Mouse (Mus musculus): ENCODE measurements at regions not wholly inside any gene's neighbourhood (a gene's known extent, or its start where the extent isn't known, plus 50 kb on each side); places are given as distances from the start of the nearest gene placed in this dataset.

DNA sequence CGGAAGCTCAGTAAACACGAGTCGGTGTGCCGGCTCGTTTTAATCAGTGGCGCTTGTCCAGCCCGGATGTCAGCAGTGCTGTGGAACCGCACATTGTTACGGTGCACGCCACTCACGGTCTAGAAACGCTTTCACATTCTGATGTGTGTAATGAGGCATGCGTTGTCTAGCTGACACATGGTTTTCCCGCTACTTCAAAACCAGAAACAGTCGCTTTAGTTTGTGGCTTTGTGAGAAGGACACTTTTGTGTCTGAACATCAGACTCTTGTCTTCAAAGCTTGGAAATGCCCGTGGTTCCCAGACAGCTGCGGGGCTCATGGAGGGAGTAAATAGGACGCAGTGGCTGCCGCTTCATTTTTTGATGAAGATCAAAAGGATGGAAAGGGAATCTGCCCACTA, 77.0 kb upstream of the Lgr5 start:
- WGBS (ENCODE audit: insufficient replicate concordance) = 78% methylated on average over 19 of the region's 19 CpGs
- H3K27ac ChIP-seq = no peak overlapping the region
- H3K4me2 ChIP-seq = no peak overlapping the region
- no peak overlapping the region for H3K9ac ChIP-seq
- no peaks in the 10 kb centered on the region for H3K9me3 ChIP-seq (replicated peaks)
- H3K27me3 ChIP-seq (replicated peaks) = no peaks in the 10 kb centered on the region
- no peak for ATAC-seq
- H3K36me3 ChIP-seq = no peaks in the 10 kb centered on the region
- no peak overlapping the region for H3K4me3 ChIP-seq
- H3K4me1 ChIP-seq = no peaks in the 10 kb centered on the region

DNA sequence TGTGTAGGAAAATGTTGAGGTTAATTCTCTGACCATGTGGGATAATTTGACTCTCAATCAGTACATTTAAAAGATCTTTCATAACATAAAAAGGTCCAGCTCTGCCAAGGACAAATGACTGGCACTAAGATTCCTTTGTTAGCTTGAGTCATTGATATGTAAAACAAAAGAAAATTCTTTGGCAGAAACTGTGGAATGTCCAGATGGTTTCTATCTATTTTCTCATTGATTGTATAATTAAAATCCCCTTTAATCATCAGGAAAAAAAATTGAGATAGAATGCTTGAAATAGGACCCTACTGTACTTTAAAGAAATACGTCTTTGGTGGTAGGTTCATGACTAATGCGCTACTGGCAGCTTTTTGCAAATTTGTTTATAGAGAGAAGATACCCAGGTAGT, 89.1 kb upstream of the Lgr5 start:
- no peak overlapping the region for H3K27ac ChIP-seq
- ATAC-seq = no peak
- H3K36me3 ChIP-seq = no peaks in the 10 kb centered on the region
- no peaks in the 10 kb centered on the region for H3K27me3 ChIP-seq (replicated peaks)
- no peaks in the 10 kb centered on the region for H3K4me1 ChIP-seq
- H3K9me3 ChIP-seq (replicated peaks) = no peaks in the 10 kb centered on the region
- 73% methylated on average over 2 of the region's 2 CpGs for WGBS (ENCODE audit: insufficient replicate concordance)
- H3K9ac ChIP-seq = no peak overlapping the region
- H3K4me2 ChIP-seq = no peak overlapping the region
- H3K4me3 ChIP-seq = no peak overlapping the region

DNA sequence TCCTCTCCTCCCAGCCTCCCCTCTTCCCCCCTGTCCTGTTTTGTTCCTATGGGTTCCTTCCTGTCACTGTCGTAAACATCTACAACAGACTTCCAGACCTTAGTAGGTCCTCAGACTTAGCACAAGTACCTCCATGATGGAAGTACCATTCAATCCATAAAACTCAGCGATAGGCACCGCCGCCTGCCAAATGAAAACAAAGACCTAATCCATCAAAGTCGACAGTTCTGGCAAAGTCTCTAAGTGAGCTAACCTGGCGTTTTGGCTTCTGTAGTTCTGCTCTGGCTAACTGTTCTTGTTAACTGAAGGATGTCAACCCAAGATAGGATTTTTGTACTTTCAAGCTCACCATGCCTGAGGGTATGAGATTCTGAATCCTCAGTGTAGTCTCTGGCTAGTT, 93.5 kb upstream of the Lgr5 start:
- H3K4me3 ChIP-seq = no peak overlapping the region
- no peak overlapping the region for H3K9ac ChIP-seq
- 63% methylated on average over 6 of the region's 6 CpGs for WGBS (ENCODE audit: insufficient replicate concordance)
- no peaks in the 10 kb centered on the region for H3K4me1 ChIP-seq
- no peak overlapping the region for H3K4me2 ChIP-seq
- H3K9me3 ChIP-seq (replicated peaks) = no peaks in the 10 kb centered on the region
- no peak for ATAC-seq
- H3K27ac ChIP-seq = no peak overlapping the region
- H3K36me3 ChIP-seq = no peaks in the 10 kb centered on the region
- no peaks in the 10 kb centered on the region for H3K27me3 ChIP-seq (replicated peaks)

DNA sequence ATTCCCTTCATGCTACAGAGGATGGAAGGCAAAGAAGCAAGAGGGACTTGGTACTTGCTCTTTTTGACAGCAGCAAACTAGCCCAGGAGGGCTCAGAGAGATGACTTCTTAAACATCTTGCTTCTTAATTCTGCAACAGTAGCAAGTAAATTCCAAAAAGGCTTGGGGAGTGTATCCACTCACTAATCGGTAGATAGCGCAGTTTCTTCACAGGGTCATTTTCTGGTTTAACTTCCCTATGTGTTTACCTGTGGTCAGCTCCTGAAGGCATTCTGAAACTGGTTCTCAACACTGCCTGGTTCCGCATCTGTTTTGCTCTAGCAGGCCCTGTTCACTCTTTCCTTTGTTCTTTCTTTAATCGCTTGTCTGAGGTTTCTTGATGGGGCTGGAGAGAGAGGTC, 104.4 kb upstream of the Lgr5 start:
- no peak overlapping the region for H3K9ac ChIP-seq
- no peak overlapping the region for H3K27ac ChIP-seq

DNA sequence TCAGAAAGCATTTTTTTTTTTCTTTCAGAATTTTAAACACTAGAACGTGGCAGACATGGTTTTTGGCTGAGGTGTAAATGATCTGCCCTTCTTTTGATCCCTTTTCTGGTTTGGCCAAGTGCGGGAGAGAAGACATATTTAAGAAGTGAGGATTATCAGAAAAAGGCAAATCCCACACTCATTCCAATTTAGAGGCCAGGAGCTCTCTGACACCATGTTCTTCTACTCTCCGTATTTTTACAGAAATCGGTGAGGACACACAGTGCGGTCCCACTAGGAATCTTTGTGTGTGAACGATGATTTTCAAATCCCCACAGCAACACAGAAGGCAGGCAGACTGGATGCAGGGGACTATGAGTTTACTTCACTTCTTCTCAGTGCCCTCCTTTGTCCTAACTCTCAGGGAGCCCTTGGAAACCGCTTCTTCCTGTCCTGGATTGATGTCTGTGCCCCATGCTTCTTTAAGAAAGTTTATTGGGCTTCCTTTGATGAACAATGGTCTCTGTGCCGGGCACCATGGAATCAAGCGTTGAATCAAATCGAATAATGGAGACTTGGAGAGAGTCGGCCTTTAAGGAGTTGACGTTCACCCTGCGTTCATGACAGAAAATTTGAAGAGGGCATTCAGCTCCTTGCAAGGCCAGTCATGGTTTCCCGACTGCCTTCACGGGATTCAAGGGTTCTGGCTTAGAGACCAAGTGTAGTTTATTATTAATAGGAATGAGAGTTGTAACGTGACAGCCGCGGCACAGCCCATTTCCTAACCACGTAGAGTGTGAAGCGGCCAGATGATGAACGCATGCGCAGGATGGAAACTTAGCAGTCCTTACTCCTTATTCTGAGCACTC, 106.6 kb upstream of the Lgr5 start:
- Histone ChIP-seq H3K4me1 (no peaks in the 10 kb centered on the region), H3K4me2 (no peak overlapping the region), H3K9me3 (replicated peaks) (no peaks in the 10 kb centered on the region), H3K9ac (no peak overlapping the region), H3K36me3 (no peaks in the 10 kb centered on the region), H3K27ac (no peak overlapping the region), H3K4me3 (no peak overlapping the region), H3K27me3 (replicated peaks) (no peaks in the 10 kb centered on the region)
- no peak for ATAC-seq
- WGBS (ENCODE audit: insufficient replicate concordance) = 84% methylated on average over 22 of the region's 22 CpGs

More for the DNA sequence above, 104.4 kb upstream of the Lgr5 start:
- Histone ChIP-seq H3K4me2 (no peak overlapping the region), H3K36me3 (no peaks in the 10 kb centered on the region), H3K4me1 (no peaks in the 10 kb centered on the region), H3K9me3 (replicated peaks) (no peaks in the 10 kb centered on the region), H3K4me3 (no peak overlapping the region), H3K27me3 (replicated peaks) (no peaks in the 10 kb centered on the region)
- no peak for ATAC-seq
- 76% methylated on average over 4 of the region's 4 CpGs for WGBS (ENCODE audit: insufficient replicate concordance)

DNA sequence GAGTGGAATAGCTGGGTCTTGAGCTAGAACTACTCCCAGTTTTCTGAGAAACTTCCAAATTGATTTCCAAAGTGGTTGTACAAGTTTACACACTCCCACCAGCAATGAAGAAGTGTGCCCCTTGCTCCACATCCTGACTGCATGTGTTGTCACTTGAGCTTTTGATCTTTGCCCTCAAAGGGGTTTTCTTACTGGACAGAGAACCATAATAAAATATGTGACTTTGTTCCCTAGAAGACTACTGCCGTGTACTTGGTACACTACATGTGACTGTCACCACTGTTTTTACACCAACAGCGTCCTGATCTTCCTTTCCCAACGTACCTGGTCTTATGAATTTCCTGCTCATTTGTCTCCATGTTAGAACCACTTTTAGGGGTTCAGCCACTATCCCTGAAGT, 114.3 kb upstream of the Tspan8 start:
- Histone ChIP-seq H3K9ac (no peak overlapping the region), H3K27ac (no peak overlapping the region), H3K36me3 (no peaks in the 10 kb centered on the region), H3K4me1 (no peaks in the 10 kb centered on the region), H3K4me3 (no peak overlapping the region), H3K4me2 (no peak overlapping the region), H3K27me3 (replicated peaks) (no peaks in the 10 kb centered on the region), H3K9me3 (replicated peaks) (no peaks in the 10 kb centered on the region)
- no peak for ATAC-seq
- 64% methylated on average over 3 of the region's 3 CpGs for WGBS (ENCODE audit: insufficient replicate concordance)

DNA sequence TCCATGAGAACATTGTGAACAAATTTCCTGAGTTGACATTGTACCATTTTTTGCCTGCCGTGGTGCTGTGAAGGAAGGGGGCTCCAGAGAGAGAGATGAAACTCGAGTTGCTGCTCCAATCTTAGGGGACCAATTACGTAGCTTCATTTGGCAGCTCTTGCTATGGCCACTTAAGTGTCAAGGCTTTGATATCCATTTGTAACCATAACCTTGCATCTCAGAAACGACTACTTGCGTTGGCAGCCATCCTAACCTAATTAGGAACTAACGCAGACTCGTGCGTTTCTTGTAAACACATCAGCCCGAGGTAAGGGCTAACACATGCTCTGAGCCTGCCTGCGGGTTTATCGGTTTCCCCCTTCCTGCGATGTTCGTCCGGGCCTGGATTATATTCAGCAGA, 108.0 kb upstream of the Tspan8 start:
- H3K4me3 ChIP-seq = no peak overlapping the region
- H3K9me3 ChIP-seq (replicated peaks) = no peaks in the 10 kb centered on the region
- H3K9ac ChIP-seq = no peak overlapping the region
- H3K4me2 ChIP-seq = no peak overlapping the region
- no peak overlapping the region for H3K27ac ChIP-seq
- ATAC-seq = no peak
- no peaks in the 10 kb centered on the region for H3K4me1 ChIP-seq
- H3K27me3 ChIP-seq (replicated peaks) = no peaks in the 10 kb centered on the region
- 65% methylated on average over 14 of the region's 14 CpGs for WGBS (ENCODE audit: insufficient replicate concordance)
- no peaks in the 10 kb centered on the region for H3K36me3 ChIP-seq

DNA sequence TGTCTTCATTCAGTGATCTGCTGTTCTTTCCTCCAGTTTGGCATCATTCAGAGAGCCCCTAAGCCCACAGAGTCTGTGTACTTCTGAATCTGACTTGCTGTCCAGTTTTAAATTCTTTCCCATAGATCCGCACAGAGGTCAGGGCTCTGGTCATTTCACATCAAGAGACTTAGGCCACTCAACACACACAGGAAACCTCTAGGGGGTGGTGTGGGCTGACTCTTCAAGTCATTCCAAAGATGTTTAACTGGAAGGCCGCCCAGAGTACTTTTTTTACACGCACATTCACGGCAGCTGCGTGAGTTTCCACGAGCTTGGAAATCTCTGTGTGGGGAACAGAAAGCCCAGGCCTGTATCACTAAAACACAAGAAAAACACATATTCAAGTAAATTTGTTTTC, 102.7 kb upstream of the Tspan8 start:
- Histone ChIP-seq H3K4me1 (no peaks in the 10 kb centered on the region), H3K4me2 (no peak overlapping the region), H3K27me3 (replicated peaks) (no peaks in the 10 kb centered on the region), H3K27ac (no peak overlapping the region), H3K9ac (no peak overlapping the region), H3K36me3 (no peaks in the 10 kb centered on the region), H3K9me3 (replicated peaks) (no peaks in the 10 kb centered on the region), H3K4me3 (no peak overlapping the region)
- no peak for ATAC-seq
- WGBS (ENCODE audit: insufficient replicate concordance) = 50% methylated on average over 6 of the region's 6 CpGs

DNA sequence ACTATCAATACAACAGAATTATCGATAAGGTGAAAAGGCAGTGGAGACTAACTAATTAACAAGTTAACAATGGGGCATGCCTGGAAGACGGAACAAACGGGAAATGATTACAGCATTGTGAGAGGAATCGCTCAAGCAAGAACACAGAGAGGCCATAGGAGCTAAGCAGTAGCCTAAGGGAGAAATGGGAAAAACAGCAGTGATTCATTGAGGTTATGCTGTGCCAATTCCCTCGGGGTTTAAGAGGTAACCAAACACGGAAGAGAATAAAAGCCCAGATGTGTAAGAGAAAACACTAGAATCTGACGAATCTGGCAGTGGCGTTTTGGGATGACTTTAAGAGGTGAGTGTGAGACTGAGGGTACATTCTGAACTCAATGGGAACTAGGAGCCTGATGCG, 100.5 kb upstream of the Tspan8 start:
- Histone ChIP-seq H3K4me3 (no peak overlapping the region), H3K27me3 (replicated peaks) (no peaks in the 10 kb centered on the region), H3K4me2 (no peak overlapping the region), H3K27ac (no peak overlapping the region), H3K36me3 (no peaks in the 10 kb centered on the region), H3K4me1 (no peaks in the 10 kb centered on the region), H3K9me3 (replicated peaks) (no peaks in the 10 kb centered on the region), H3K9ac (no peak overlapping the region)
- no peak for ATAC-seq
- WGBS (ENCODE audit: insufficient replicate concordance) = 66% methylated on average over 9 of the region's 9 CpGs

DNA sequence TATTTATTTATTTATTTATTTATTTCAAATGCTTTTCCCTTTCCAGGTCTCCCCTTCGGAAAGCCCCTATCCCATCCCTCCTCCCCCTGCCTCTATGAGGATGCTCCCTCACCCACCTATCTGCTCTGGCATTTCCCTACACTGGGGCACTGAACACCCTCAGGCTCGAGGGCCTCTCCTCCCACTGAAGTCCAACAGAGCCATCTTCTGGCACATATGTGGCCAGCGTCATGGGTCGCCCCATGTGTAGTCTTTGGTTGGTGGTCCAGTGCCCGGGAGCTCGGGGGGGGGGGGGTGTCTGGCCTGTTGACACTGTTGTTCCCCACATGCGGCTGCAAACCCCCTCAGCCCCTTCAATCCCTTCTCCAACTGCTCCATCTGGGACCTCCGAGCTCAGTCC, 99.6 kb upstream of the Tspan8 start:
- Histone ChIP-seq H3K4me2 (no peak overlapping the region), H3K4me1 (no peaks in the 10 kb centered on the region), H3K36me3 (no peaks in the 10 kb centered on the region), H3K9ac (no peak overlapping the region), H3K27me3 (replicated peaks) (no peaks in the 10 kb centered on the region), H3K4me3 (no peak overlapping the region), H3K27ac (no peak overlapping the region), H3K9me3 (replicated peaks) (no peaks in the 10 kb centered on the region)
- WGBS (ENCODE audit: insufficient replicate concordance) = 76% methylated on average over 8 of the region's 8 CpGs
- no peak for ATAC-seq

DNA sequence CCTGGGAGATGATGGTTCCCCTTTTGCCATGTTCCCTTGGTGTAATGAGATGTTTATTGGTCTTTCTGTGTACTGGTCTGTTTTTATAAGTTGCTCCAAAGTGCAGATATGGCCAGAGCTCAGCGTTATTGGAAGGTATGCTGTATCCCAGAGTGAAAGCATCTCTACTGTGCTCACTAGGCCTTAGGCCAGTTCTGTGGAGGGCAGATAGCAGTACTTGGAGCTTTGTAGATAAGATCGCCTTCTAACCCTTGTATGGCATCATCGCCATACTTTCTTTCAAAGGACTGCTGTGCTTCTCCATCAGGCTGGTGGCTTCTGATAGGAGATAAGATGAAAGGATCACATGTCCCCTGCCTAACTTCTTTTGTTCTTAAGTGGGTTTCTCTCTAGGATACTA, 94.0 kb upstream of the Tspan8 start:
- Histone ChIP-seq H3K9ac (no peak overlapping the region), H3K27ac (no peak overlapping the region), H3K36me3 (no peaks in the 10 kb centered on the region), H3K4me3 (no peak overlapping the region), H3K4me1 (no peaks in the 10 kb centered on the region), H3K4me2 (no peak overlapping the region), H3K9me3 (replicated peaks) (no peaks in the 10 kb centered on the region), H3K27me3 (replicated peaks) (no peaks in the 10 kb centered on the region)
- WGBS (ENCODE audit: insufficient replicate concordance) = 43% methylated on average over 3 of the region's 3 CpGs
- peak; percentile 77 for ATAC-seq

DNA sequence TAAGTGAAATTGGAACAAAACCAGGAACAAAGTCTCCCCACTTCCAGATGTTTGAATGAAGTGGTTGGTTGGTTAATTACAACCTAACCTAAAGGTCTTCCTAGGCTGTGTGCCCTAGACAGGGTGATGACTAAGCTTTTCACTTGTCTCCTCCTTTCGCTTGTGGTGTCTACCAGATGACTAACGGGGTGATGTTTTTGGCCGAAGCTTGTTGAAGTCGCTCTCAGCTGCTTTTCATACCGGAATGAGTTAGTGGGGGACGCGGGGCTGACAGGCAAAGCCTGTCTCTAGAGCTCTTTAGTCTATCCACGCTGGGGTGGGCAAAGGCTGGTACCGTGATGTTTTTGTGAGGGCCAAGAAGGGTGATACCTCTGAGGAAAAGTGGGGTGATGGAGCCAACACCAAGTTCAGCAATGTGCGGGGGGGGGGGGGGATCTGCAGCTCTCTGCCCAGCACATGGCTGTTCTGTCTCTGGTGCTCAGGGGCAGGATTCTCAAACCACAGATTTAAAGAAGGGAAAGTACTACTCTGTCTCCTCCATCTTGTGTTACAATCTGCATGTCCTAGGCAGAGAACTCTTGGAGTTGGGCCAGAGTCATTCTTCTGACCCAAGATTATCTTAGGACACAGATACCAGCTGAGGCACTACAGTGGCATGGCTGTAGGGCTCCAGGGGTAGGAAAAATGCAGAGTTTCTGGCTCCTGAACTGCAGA, 73.8 kb upstream of the Tspan8 start:
- Histone ChIP-seq H3K4me3 (no peak overlapping the region), H3K4me1 (no peaks in the 10 kb centered on the region), H3K4me2 (no peak overlapping the region), H3K9ac (no peak overlapping the region), H3K27me3 (replicated peaks) (no peaks in the 10 kb centered on the region), H3K27ac (no peak overlapping the region), H3K9me3 (replicated peaks) (no peaks in the 10 kb centered on the region), H3K36me3 (no peaks in the 10 kb centered on the region)
- 84% methylated on average over 10 of the region's 10 CpGs for WGBS (ENCODE audit: insufficient replicate concordance)
- ATAC-seq = no peak
